Mouse (Mus musculus) liver, embryonic 14.5 days (tissue): Measurements from ENCODE around the gene Prdm8. TPM values are rescaled to one million over a fixed set of nuclear protein-coding genes. Genes with fewer than 3 reads are reported as not detected.

Experiments used
- ATAC-seq: fragments of 200-750 bp; cut with Nextera tagmentation; 2 replicates; pipeline ENCODE4 v1.8.0; 2017; ENCODE audit warnings: moderate number of reproducible peaks, mild to moderate bottlenecking, moderate library complexity; ENCODE audit not compliant: insufficient read depth
- DNase-seq, 3 experiments: peaks; one replicate each; pipeline ENCODE4 v3.0.0-alpha.2; 2012 to 2013; ENCODE audit warnings: low read depth in 3 of 3, low spot score in 3 of 3
- H3K27ac ChIP-seq: fragments of 300-500 bp; sonication (generic); 2 replicates; pipeline ENCODE4 v1.5.1; 2014; ENCODE audit warnings: moderate library complexity, mild to moderate bottlenecking, control low read depth, inconsistent platforms
- H3K27me3 ChIP-seq: fragments of 300-500 bp; sonication (generic); 2 replicates; pipeline ENCODE4 v1.6.1; 2014; ENCODE audit warnings: mild to moderate bottlenecking, low read length, moderate library complexity; ENCODE audit not compliant: control insufficient read depth, insufficient read depth
- H3K36me3 ChIP-seq: fragments of 300-500 bp; sonication (generic); replicated peaks from 2 replicates; pipeline ENCODE4 v1.6.1; 2014; ENCODE audit warnings: low read depth; ENCODE audit not compliant: control insufficient read depth, insufficient read depth
- H3K4me1 ChIP-seq, 2 experiments: fragments of 200-500 bp in 1 of 2; fragments of 300-500 bp in 1 of 2; sonication (generic) in 1 of 2; replicated peaks; 2 replicates each; pipeline ENCODE4 v1.6.1; 2012 to 2014; ENCODE audit warnings: antibody characterized with exemption in 1 of 2, inconsistent platforms in 1 of 2, low read length in 1 of 2; ENCODE audit not compliant: control insufficient read depth in 2 of 2, insufficient read depth in 2 of 2
- H3K4me2 ChIP-seq: fragments of 300-500 bp; sonication (generic); 2 replicates; pipeline ENCODE4 v1.6.1; 2014; ENCODE audit warnings: low read depth, mild to moderate bottlenecking, control low read depth, moderate library complexity
- H3K4me3 ChIP-seq, 2 experiments: fragments of 200-500 bp in 1 of 2; fragments of 300-500 bp in 1 of 2; sonication (generic) in 1 of 2; 2 replicates each; pipeline ENCODE4 v1.5.1; 2012 to 2014; ENCODE audit warnings: low read depth in 2 of 2, low read length in 2 of 2, mild to moderate bottlenecking in 2 of 2, control low read depth in 1 of 2, inconsistent platforms in 1 of 2, moderate library complexity in 1 of 2; ENCODE audit not compliant: insufficient read depth in 1 of 2
- H3K9ac ChIP-seq: fragments of 300-500 bp; sonication (generic); replicated peaks from 2 replicates; pipeline ENCODE4 v1.6.1; 2014; ENCODE audit warnings: mild to moderate bottlenecking, control low read depth, moderate library complexity
- H3K9me3 ChIP-seq: fragments of 300-500 bp; sonication (generic); 2 replicates; pipeline ENCODE4 v1.6.1; 2016; ENCODE audit warnings: low read length, mixed read lengths; ENCODE audit not compliant: control insufficient read depth
- CTCF ChIP-seq: IDR thresholded peaks from 2 replicates; pipeline ENCODE4 v1.5.1; 2016; ENCODE audit warnings: antibody characterized with exemption, low read depth, control low read depth
- EP300 ChIP-seq: IDR thresholded peaks from 2 replicates; pipeline ENCODE4 v1.6.1; 2016; ENCODE audit warnings: antibody characterized with exemption, low read depth
- WGBS: fragments of 180-500 bp; shearing (Covaris S2); extraction: QIAGEN DNeasy Blood & Tissue Kit; methylation state at CpG from one replicate; pipeline ENCODE4 v1.1.7; 2014; ENCODE audit not compliant: insufficient replicate concordance; 5-methylcytosine and 5-hydroxymethylcytosine counted together
- polyA plus RNA-seq, 2 experiments: library from polyadenylated mRNA; depleted of rRNA in 1 of 2; stranded (reverse) in 1 of 2; unstranded in 1 of 2; fragments of >200 nt; fragmentation: Nextera tagmentation in 1 of 2; extraction: Ambion mirVana in 1 of 2; gene quantifications; 2 replicates each; pipeline versions ENCODE4 v1.2.1 to v1.2.3; 2012 to 2014

Gene Prdm8
- polyA plus RNA-seq, 2 experiments, result not detected

- no peak for TF ChIP-seq EP300
- TF ChIP-seq CTCF, result no peak
- 5% methylated on average over 15 of the region's 15 CpGs for WGBS
- DNase-seq (no peak), ATAC-seq (no peak)
- no peaks in the 10 kb centered on the region for H3K9me3 ChIP-seq
- no peak overlapping the region for H3K9ac ChIP-seq
- H3K4me2 ChIP-seq, result no peak overlapping the region
- no peak overlapping the region for H3K27ac ChIP-seq
- H3K4me1 ChIP-seq, result no peaks in the 10 kb centered on the region
- peaks cover 51% of the 10 kb centered on the region for H3K27me3 ChIP-seq
- H3K36me3 ChIP-seq, result no peaks in the 10 kb centered on the region
- no peak overlapping the region for H3K4me3 ChIP-seq
Observed at GRCm38 (mm10) chr5:98166116-98166515, 882 bp upstream of the Prdm8 start.

GRCm38 (mm10) chr5:98168356-98169285 is 1.6 kb downstream of the Prdm8 start:
- TF ChIP-seq CTCF (no peak), EP300 (no peak)
- H3K27ac ChIP-seq, result no peak overlapping the region
- H3K27me3 ChIP-seq, result peaks cover 69% of the 10 kb centered on the region
- DNase-seq, result no peak
- 1% methylated on average over 37 of the region's 37 CpGs for WGBS
- H3K4me3 ChIP-seq, result no peak overlapping the region; a peak in 1 of 4 replicates
- no peak overlapping the region for H3K9ac ChIP-seq
- no peaks in the 10 kb centered on the region for H3K9me3 ChIP-seq
- H3K4me2 ChIP-seq, result no peak overlapping the region
- no peaks in the 10 kb centered on the region for H3K36me3 ChIP-seq
- H3K4me1 ChIP-seq, result no peaks in the 10 kb centered on the region
- ATAC-seq, result no peak

- DNase-seq, result no peak
- no peaks in the 10 kb centered on the region for H3K9me3 ChIP-seq
- no peak for ATAC-seq
- no peaks in the 10 kb centered on the region for H3K36me3 ChIP-seq
- H3K4me1 ChIP-seq, result no peaks in the 10 kb centered on the region
- no peak overlapping the region for H3K4me3 ChIP-seq
- no peak overlapping the region for H3K9ac ChIP-seq
- no peak overlapping the region for H3K4me2 ChIP-seq
- H3K27ac ChIP-seq, result no peak overlapping the region
- 3% methylated on average over 30 of the region's 30 CpGs for WGBS
- TF ChIP-seq EP300 (no peak), CTCF (no peak)
- H3K27me3 ChIP-seq, result peaks cover 69% of the 10 kb centered on the region
Observed at GRCm38 (mm10) chr5:98169376-98170351, 2.7 kb downstream of the Prdm8 start.

GRCm38 (mm10) chr5:98171651-98172230 is 4.7 kb downstream of the Prdm8 start:
- Histone ChIP-seq H3K4me2 (no peak overlapping the region), H3K27me3 (peaks cover 56% of the 10 kb centered on the region), H3K9ac (no peak overlapping the region), H3K4me3 (no peak overlapping the region), H3K9me3 (no peaks in the 10 kb centered on the region), H3K36me3 (no peaks in the 10 kb centered on the region), H3K4me1 (no peaks in the 10 kb centered on the region), H3K27ac (no peak overlapping the region)
- no peak for TF ChIP-seq CTCF
- no peak for TF ChIP-seq EP300
- ATAC-seq (no peak), DNase-seq (no peak)
- 0% methylated on average over 9 of the region's 9 CpGs for WGBS
